Mouse (Mus musculus) forebrain, postnatal 0 days (tissue): ENCODE results near the gene Gnb4. TPM values are rescaled to one million over a fixed set of nuclear protein-coding genes. Genes with fewer than 3 reads are reported as not detected.

Experiments
- ATAC-seq: fragments of 200-750 bp; cut with Nextera tagmentation; 2 replicates; pipeline ENCODE4 v1.8.0; 2017; ENCODE audit warnings: mild to moderate bottlenecking, moderate library complexity
- DNase-seq: peaks from one replicate; pipeline ENCODE4 v3.0.0-alpha.2; 2015
- H3K27ac ChIP-seq: fragments of 300-500 bp; sonication (generic); 2 replicates; pipeline ENCODE4 v1.5.1; 2014; ENCODE audit warnings: low read depth, mild to moderate bottlenecking, antibody characterized with exemption, low read length, moderate library complexity, mixed read lengths
- H3K27me3 ChIP-seq: fragments of 300-500 bp; sonication (generic); 2 replicates; pipeline ENCODE4 v1.6.1; 2014; ENCODE audit warnings: mild to moderate bottlenecking, low read length, mixed read lengths; ENCODE audit not compliant: insufficient read depth
- H3K36me3 ChIP-seq: fragments of 300-500 bp; sonication (generic); 2 replicates; pipeline ENCODE4 v1.6.1; 2014; ENCODE audit warnings: mild to moderate bottlenecking, moderate library complexity; ENCODE audit not compliant: insufficient read depth
- H3K4me1 ChIP-seq: fragments of 300-500 bp; sonication (generic); 2 replicates; pipeline ENCODE4 v1.6.1; 2014; ENCODE audit warnings: antibody characterized with exemption; ENCODE audit not compliant: insufficient read depth
- H3K4me2 ChIP-seq: fragments of 300-500 bp; sonication (generic); 2 replicates; pipeline ENCODE4 v1.6.1; 2014; ENCODE audit warnings: low read depth, mild to moderate bottlenecking, moderate library complexity
- H3K4me3 ChIP-seq: fragments of 300-500 bp; sonication (generic); 2 replicates; pipeline ENCODE4 v1.5.1; 2014; ENCODE audit warnings: low read depth, low read length, mixed read lengths
- H3K9ac ChIP-seq: fragments of 300-500 bp; sonication (generic); 2 replicates; pipeline ENCODE4 v1.6.1; 2014; ENCODE audit warnings: mild to moderate bottlenecking
- H3K9me3 ChIP-seq: fragments of 300-500 bp; sonication (generic); 2 replicates; pipeline ENCODE4 v1.6.1; 2016; ENCODE audit warnings: low read length
- CTCF ChIP-seq: sonication (generic); IDR thresholded peaks from 2 replicates; pipeline ENCODE4 v1.5.1; 2016; ENCODE audit warnings: antibody characterized with exemption, control low read depth, low read depth
- WGBS: fragments of 180-500 bp; shearing (Covaris S2); extraction: QIAGEN DNeasy Blood & Tissue Kit; methylation state at CpG from one replicate; pipeline ENCODE4 v1.1.7; 2014; 5-methylcytosine and 5-hydroxymethylcytosine counted together
- polyA plus RNA-seq: library from polyadenylated mRNA; unstranded; fragments of >200 nt; fragmentation: Nextera tagmentation; extraction: Ambion mirVana; gene quantifications from 2 replicates; pipeline ENCODE4 v1.2.1, GENCODE M21; 2015
- total RNA-seq: library from RNA; depleted of rRNA; stranded (reverse); fragments of >200 nt; gene quantifications from 2 replicates; pipeline ENCODE4 v1.2.3, GENCODE M21; 2014

Gnb4 gene
- total and polyA plus RNA-seq, 2 experiments from 2014 or later = 135 to 136 TPM

DNA sequence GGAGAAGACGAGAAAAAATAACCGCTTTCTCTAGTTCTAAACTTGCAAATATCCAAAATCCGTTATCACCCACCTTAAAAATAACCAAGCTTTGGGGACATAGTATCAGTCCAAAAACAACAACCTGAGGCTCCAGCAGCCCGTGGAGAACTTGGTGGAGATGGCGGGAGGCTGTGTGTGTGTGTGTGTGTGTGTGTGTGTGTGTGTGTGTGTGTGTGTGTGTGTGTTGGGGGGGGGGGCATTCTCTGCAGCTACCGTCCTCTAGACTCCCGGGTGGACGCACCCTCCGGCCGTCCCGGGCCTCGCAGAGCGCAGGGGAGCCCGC lies 417 bp downstream of the Gnb4 start:
- Histone ChIP-seq H3K4me1 (0 out of 2 replicates have a peak, but pooled peaks cover 4% of the 10 kb centered on the region), H3K27me3 (no peaks in the 10 kb centered on the region), H3K27ac (peak overlapping the region; percentile 79), H3K9ac (peak overlapping the region; percentile 64), H3K4me3 (peak overlapping the region; percentile 70), H3K4me2 (peak overlapping the region; percentile 48), H3K9me3 (no peaks in the 10 kb centered on the region), H3K36me3 (no peaks in the 10 kb centered on the region)
- peak; percentile 21 for DNase-seq
- no peak for ATAC-seq
- WGBS = 6% methylated on average over 14 of the region's 14 CpGs
- TF ChIP-seq CTCF = no peak

DNA sequence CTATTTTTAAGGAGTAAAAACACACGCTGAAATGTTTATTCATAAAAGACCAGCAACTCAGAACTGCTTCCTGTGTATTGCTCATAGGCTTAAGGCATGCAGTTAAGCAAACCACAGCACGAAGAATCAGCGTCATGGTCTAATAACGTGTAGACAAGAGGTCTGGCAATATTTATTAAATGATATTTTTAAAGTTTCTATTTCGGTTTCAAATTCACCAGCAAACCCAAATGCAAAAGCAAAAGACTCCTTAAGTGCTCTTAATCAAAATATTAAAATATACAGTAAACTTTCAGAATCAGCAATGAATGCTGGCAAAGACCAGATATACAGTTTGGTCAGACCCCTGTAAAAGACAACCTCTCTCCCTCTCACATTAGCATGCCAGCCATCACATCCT lies 1.0 kb downstream of the Gnb4 start:
- H3K4me1 ChIP-seq = 0 out of 2 replicates have a peak, but pooled peaks cover 4% of the 10 kb centered on the region
- WGBS = 66% methylated on average over 5 of the region's 5 CpGs
- H3K36me3 ChIP-seq = no peaks in the 10 kb centered on the region
- H3K9ac ChIP-seq = peak overlapping the region; percentile 64
- H3K27me3 ChIP-seq = no peaks in the 10 kb centered on the region
- TF ChIP-seq CTCF = no peak
- H3K9me3 ChIP-seq = no peaks in the 10 kb centered on the region
- H3K4me2 ChIP-seq = peak overlapping the region; percentile 48
- no peak overlapping the region for H3K27ac ChIP-seq
- peak overlapping the region; percentile 70 for H3K4me3 ChIP-seq
- ATAC-seq = no peak
- DNase-seq = no peak

DNA sequence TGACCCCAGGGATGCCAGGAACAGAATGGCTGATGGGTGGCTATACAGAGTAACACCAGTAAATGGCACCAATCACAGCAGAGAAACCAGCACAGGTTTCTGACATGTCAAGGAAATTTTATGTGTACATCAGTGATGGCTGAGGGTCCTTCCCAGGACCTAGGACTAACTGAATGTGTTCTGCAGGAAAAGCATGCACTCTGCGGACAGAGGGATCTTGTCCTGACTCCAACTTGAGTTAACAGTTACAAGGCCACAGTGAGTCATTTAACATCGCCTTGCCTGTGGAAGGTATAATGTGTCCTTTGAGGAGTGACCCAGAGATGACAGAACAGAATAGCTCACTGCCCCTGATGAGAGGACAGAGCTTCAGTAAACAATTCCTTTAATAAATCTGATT lies 1.6 kb downstream of the Gnb4 start:
- Histone ChIP-seq H3K27me3 (no peaks in the 10 kb centered on the region), H3K27ac (no peak overlapping the region), H3K36me3 (no peaks in the 10 kb centered on the region), H3K4me3 (no peak overlapping the region; the same call in 1 of the 2 replicates), H3K9ac (no peak overlapping the region), H3K9me3 (no peaks in the 10 kb centered on the region), H3K4me2 (peak overlapping the region; percentile 29), H3K4me1 (0 out of 2 replicates have a peak, but pooled peaks cover 4% of the 10 kb centered on the region)
- no peak for TF ChIP-seq CTCF
- ATAC-seq = no peak
- no peak for DNase-seq
- WGBS = 72% methylated on average over 2 of the region's 2 CpGs

DNA sequence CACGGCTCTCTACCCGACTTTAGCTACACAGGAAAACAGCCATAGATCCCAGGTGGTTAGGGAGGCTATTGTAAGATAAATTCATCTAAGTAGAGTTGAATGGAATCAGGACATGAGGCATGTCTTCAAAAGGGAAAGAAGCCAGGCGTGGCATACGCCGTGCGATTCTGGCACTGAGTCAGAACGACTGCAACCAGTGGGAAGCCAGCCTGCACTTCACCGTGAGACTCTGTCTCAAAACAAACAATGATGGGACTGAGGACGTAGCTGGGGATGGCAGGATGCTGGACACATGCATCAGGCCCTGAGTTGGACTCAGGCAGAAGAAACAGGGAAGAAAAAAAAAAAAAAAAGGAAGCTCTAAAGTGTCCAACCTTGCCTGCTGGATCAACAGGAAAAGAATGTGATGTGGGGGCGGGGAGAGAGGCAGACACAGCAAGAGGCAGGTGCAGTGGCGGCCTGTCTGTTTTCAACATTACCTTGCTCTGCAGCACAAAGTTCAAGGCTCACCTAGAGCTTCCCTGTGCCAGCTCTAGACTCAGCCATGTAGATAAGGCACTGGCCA lies 4.7 kb downstream of the Gnb4 start:
- ATAC-seq (no peak), DNase-seq (no peak)
- Histone ChIP-seq H3K4me3 (no peak overlapping the region), H3K9me3 (no peaks in the 10 kb centered on the region), H3K4me2 (no peak overlapping the region), H3K27me3 (no peaks in the 10 kb centered on the region), H3K4me1 (0 out of 2 replicates have a peak, but pooled peaks cover 4% of the 10 kb centered on the region), H3K9ac (no peak overlapping the region), H3K36me3 (no peaks in the 10 kb centered on the region), H3K27ac (no peak overlapping the region)
- TF ChIP-seq CTCF = no peak
- 68% methylated on average over 11 of the region's 11 CpGs for WGBS

DNA sequence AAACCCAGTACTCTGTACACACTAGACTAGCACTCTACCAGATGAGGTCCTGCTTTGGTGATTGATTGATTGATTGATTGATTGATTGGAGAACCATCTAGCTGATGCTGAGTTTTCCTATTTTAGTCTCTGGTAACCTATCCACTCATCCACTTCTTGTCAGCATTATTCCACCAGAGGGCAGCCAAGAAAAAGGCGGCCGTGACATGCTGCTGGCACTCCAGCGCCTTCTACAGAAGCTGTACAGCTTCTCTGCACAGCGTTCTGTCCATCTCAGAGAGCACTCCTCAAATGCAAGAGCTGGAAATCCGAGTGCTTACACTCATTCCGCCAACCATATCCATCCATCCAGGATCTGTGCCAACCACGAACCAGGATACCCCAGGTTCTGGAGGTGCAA lies 5.8 kb downstream of the Gnb4 start:
- 24% methylated on average over 7 of the region's 7 CpGs for WGBS
- H3K27ac ChIP-seq = no peak overlapping the region
- DNase-seq (peak; percentile 74), ATAC-seq (peak; percentile 79)
- H3K9me3 ChIP-seq = no peaks in the 10 kb centered on the region
- no peak overlapping the region for H3K4me3 ChIP-seq
- no peaks in the 10 kb centered on the region for H3K36me3 ChIP-seq
- H3K4me2 ChIP-seq = no peak overlapping the region
- H3K27me3 ChIP-seq = no peaks in the 10 kb centered on the region
- 0 out of 2 replicates have a peak, but pooled peaks cover 4% of the 10 kb centered on the region for H3K4me1 ChIP-seq
- TF ChIP-seq CTCF = peak; percentile 74
- no peak overlapping the region for H3K9ac ChIP-seq

DNA sequence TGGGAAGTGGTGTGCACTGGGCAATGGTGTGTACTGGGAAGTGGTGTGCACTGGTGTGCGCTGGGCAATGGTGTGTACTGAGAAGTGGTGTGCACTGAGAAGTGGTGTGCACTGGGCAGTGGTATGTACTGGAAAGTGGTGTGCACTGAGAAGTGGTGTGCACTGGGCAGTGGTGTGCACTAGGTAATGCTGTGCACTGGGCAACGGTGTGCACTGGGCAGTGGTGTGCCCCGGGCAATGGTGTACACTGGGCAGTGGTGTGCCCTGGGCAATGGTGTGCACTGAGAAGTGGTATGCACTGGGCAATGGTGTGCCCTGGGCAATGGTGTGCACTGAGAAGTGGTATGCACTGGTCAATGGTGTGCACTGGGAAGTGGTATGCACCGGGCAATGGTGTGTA lies 7.2 kb downstream of the Gnb4 start:
- no peaks in the 10 kb centered on the region for H3K4me1 ChIP-seq
- H3K9me3 ChIP-seq = no peaks in the 10 kb centered on the region
- H3K27ac ChIP-seq = no peak overlapping the region
- no peaks in the 10 kb centered on the region for H3K27me3 ChIP-seq
- no peaks in the 10 kb centered on the region for H3K36me3 ChIP-seq
- no peak overlapping the region for H3K4me3 ChIP-seq
- no peak; the same call in 1 of the 2 replicates for ATAC-seq
- TF ChIP-seq CTCF = no peak
- no peak overlapping the region for H3K4me2 ChIP-seq
- 97% methylated on average over 4 of the region's 4 CpGs for WGBS
- H3K9ac ChIP-seq = no peak overlapping the region
- DNase-seq = no peak

DNA sequence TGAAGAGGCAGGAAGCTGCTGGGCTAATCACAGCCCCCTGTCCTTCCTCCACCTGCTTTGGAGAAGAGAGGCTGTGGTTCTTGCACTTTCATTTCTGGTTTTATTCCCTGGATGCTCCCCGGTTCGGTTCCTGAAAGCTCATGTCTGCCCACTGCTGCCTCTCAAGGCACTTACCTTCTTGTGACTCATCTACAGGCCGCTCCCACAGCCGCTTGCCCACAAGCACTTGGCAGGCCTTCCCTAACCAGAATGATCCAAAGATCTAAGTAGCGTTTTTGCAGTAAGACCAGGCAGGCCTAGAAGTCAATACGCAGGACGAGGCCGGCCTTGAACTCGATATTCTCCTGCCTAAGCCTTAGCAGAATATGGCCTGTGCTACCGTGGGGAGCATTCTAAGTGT lies 15.3 kb downstream of the Gnb4 start:
- H3K9ac ChIP-seq = no peak overlapping the region
- TF ChIP-seq CTCF = no peak
- no peaks in the 10 kb centered on the region for H3K4me1 ChIP-seq
- H3K4me3 ChIP-seq = no peak overlapping the region
- 92% methylated on average over 10 of the region's 10 CpGs for WGBS
- DNase-seq = no peak
- H3K27me3 ChIP-seq = no peaks in the 10 kb centered on the region
- no peaks in the 10 kb centered on the region for H3K36me3 ChIP-seq
- no peaks in the 10 kb centered on the region for H3K9me3 ChIP-seq
- no peak overlapping the region for H3K4me2 ChIP-seq
- H3K27ac ChIP-seq = no peak overlapping the region
- no peak for ATAC-seq
